Mouse (Mus musculus) heart, adult 2 months (tissue): ENCODE results near the gene Sgce. TPM values are rescaled to one million over a fixed set of nuclear protein-coding genes. Genes with fewer than 3 reads are reported as not detected.

Experiments
- DNase-seq, 2 experiments: peaks; one replicate each; pipeline ENCODE4 v3.0.0; 2021
- H3K27ac ChIP-seq: fragments of 200-600 bp; 2 replicates; pipeline ENCODE4 v1.8.1; 2022
- H3K27me3 ChIP-seq: fragments of 200-500 bp; 2 replicates; pipeline ENCODE4 v1.6.1; 2012; ENCODE audit warnings: mild to moderate bottlenecking, low read length, inconsistent platforms, mixed read lengths; ENCODE audit not compliant: control insufficient read depth, insufficient read depth
- H3K36me3 ChIP-seq: fragments of 200-500 bp; 2 replicates; pipeline ENCODE4 v1.6.1; 2012; ENCODE audit warnings: low read length, inconsistent platforms; ENCODE audit not compliant: control insufficient read depth, insufficient read depth
- H3K4me1 ChIP-seq: fragments of 200-500 bp; 2 replicates; pipeline ENCODE4 v1.6.1; 2011; ENCODE audit warnings: low read length; ENCODE audit not compliant: control insufficient read depth, insufficient read depth
- H3K4me3 ChIP-seq: fragments of 200-600 bp; 2 replicates; pipeline ENCODE4 v1.8.1; 2022
- H3K79me2 ChIP-seq: fragments of 200-500 bp; replicated peaks from 2 replicates; pipeline ENCODE4 v1.6.1; 2012; ENCODE audit warnings: mild to moderate bottlenecking, inconsistent platforms, low read length, moderate library complexity, mixed read lengths; ENCODE audit not compliant: control insufficient read depth, insufficient read depth
- H3K9ac ChIP-seq: fragments of 200-500 bp; 2 replicates; pipeline ENCODE4 v1.6.1; 2012; ENCODE audit warnings: low read depth, mild to moderate bottlenecking, control low read depth, inconsistent platforms, low read length, mixed read lengths
- CTCF ChIP-seq: fragments of 200-600 bp; IDR thresholded peaks from 2 replicates; pipeline ENCODE4 v1.8.1; 2022; ENCODE audit warnings: antibody characterized with exemption, mild to moderate bottlenecking, moderate library complexity
- EP300 ChIP-seq: fragments of 200-500 bp; IDR thresholded peaks from 2 replicates; pipeline ENCODE4 v1.6.1; 2011; ENCODE audit warnings: low read depth, low read length, control low read depth; ENCODE audit not compliant: insufficient read depth
- POLR2A ChIP-seq: fragments of 200-500 bp; IDR thresholded peaks from 2 replicates; pipeline ENCODE4 v1.6.1; 2011; ENCODE audit warnings: mild to moderate bottlenecking, low read depth, low read length, control low read depth; ENCODE audit not compliant: insufficient read depth
- WGBS: fragments of 180-500 bp; shearing (Covaris S2); methylation state at CpG from one replicate; pipeline ENCODE4 v1.1.7; 2018; 5-methylcytosine and 5-hydroxymethylcytosine counted together
- intact Hi-C: fragments of 180-260 bp; cut with DNase I; formaldehyde crosslinking; loops from one replicate; pipeline ENCODE4 v1.15.1; 2025
- polyA plus RNA-seq: library from polyadenylated mRNA; depleted of rRNA; stranded (reverse); fragments of >200 nt; gene quantifications from 2 replicates; pipeline ENCODE4 v1.2.3, GENCODE M21; 2012
- total RNA-seq, 2 experiments: library from RNA; stranded (reverse); gene quantifications; 2 replicates each; pipeline ENCODE4 v1.2.3; 2021

Gene Sgce
- total and polyA plus RNA-seq, 3 experiments = 12.5 to 19.5 (median 19.4) TPM

DNA sequence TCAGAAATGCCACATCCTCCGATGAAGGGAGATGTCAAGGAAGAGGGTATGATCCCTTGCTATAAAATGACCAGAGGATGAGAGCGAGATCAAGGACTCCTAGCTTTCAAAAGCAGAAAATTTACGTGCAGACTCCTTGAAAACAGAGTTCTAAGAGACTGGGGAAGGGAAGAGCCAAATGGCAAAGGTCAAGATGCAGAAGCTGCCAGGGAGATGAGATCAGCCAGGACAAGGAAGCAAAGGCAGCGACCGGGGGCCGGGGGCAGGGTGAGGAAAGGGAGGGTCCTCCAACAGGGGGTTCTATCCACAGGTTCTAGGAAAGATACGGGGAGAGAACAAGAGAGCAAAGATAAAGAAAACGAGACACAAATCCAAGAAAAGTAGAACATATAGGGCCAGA lies 15.3 kb downstream of the Sgce start:
- WGBS = 45% methylated on average over 8 of the region's 8 CpGs
- H3K27ac ChIP-seq = no peak overlapping the region
- intact Hi-C loops = no loop called here
- TF ChIP-seq POLR2A = no peak
- no peak for TF ChIP-seq EP300
- TF ChIP-seq CTCF = no peak
- H3K79me2 ChIP-seq = no peaks in the 10 kb centered on the region
- no peaks in the 10 kb centered on the region for H3K27me3 ChIP-seq
- no peak overlapping the region for H3K4me3 ChIP-seq
- no peak overlapping the region for H3K9ac ChIP-seq
- no peak for DNase-seq
- H3K36me3 ChIP-seq = no peaks in the 10 kb centered on the region
- no peaks in the 10 kb centered on the region for H3K4me1 ChIP-seq

DNA sequence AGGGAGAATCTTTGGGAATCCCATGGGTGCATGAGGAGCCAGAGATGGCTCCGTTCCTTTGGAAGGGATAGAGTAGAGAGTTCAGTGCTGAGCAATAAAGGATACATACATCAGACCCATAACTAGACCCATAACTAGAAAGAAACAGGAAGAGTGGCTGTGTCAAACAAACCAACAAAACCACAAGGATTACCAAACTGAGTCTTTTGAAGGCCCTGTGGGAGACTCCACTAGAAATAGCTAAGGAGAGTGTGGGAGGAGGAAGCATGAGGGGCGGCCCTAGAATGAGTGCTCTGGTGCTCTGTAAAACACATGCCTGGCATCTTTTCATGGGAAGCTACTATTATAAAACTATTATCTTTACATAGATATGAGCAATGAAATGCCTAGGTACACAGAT lies 18.7 kb downstream of the Sgce start:
- Histone ChIP-seq H3K27me3 (no peaks in the 10 kb centered on the region), H3K9ac (no peak overlapping the region), H3K4me3 (no peak overlapping the region), H3K79me2 (no peaks in the 10 kb centered on the region), H3K27ac (no peak overlapping the region), H3K36me3 (no peaks in the 10 kb centered on the region), H3K4me1 (no peaks in the 10 kb centered on the region)
- TF ChIP-seq EP300 = no peak
- intact Hi-C loops = no loop called here
- DNase-seq = no peak
- WGBS = 88% methylated on average over 2 of the region's 2 CpGs

DNA sequence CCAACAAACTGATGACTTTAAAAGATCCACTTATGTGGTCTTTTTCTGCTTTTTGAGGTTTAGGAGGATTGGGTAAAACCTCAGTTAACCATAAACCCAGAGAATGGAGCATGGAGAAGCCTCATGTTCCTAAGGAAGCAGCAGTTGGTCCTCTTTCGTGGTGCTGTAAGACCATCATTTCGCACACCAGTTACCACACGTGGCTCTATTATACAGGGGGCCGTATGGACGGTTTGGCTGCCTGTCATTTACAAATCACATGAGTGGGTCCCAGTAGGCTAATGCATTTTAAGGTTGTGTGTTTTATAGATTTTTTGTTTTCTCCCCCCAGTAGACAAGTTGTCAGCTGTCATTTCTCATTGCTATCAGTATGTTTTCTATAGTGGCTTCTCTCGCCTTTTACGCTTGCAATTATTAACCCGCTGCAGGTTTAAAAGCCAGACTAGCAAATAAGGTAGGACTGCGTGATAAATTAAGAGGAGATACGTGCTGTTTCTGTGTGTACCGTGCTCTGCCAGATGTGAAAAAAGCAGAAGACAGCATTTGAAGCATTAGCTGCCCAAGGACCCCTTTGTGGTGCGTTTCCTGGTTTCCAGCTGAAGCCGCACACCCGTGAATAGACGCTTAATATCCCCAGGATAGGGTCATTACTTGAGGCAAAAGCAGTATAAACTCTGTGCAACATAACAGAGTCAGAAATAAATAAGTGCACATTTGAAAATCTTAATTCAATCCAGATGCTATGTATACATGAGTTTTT lies 22.8 kb downstream of the Sgce start:
- Histone ChIP-seq H3K4me3 (no peak overlapping the region), H3K4me1 (no peaks in the 10 kb centered on the region), H3K36me3 (no peaks in the 10 kb centered on the region), H3K27me3 (no peaks in the 10 kb centered on the region), H3K9ac (no peak overlapping the region), H3K79me2 (no peaks in the 10 kb centered on the region), H3K27ac (no peak overlapping the region)
- intact Hi-C loops = no loop called here
- WGBS = 92% methylated on average over 15 of the region's 15 CpGs
- DNase-seq = no peak
- TF ChIP-seq EP300 = no peak
- no peak for TF ChIP-seq POLR2A
- no peak for TF ChIP-seq CTCF

DNA sequence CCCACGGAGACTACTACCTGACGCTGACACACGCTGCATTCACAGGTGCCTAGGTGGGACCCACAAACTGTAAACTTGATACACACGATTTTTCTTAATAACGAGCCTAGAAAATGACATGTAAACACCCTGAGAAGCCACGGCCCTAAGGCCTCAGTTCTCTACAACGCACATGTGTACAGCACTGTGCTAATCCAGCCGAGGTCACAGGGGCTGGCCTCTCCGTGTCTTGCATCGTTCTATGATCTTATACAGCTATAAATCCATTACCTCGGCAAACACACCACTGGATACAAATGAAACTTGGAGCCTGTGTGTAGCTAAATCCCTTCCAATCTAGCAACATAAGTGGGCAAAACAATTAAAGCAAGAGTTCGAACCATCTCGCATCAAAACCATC lies 24.3 kb downstream of the Sgce start:
- Histone ChIP-seq H3K4me3 (no peak overlapping the region), H3K27ac (no peak overlapping the region), H3K79me2 (no peaks in the 10 kb centered on the region), H3K27me3 (no peaks in the 10 kb centered on the region), H3K9ac (no peak overlapping the region), H3K4me1 (no peaks in the 10 kb centered on the region), H3K36me3 (no peaks in the 10 kb centered on the region)
- 88% methylated on average over 13 of the region's 13 CpGs for WGBS
- intact Hi-C loops = no loop called here
- no peak for DNase-seq
- no peak for TF ChIP-seq POLR2A
- no peak for TF ChIP-seq EP300
- no peak for TF ChIP-seq CTCF

DNA sequence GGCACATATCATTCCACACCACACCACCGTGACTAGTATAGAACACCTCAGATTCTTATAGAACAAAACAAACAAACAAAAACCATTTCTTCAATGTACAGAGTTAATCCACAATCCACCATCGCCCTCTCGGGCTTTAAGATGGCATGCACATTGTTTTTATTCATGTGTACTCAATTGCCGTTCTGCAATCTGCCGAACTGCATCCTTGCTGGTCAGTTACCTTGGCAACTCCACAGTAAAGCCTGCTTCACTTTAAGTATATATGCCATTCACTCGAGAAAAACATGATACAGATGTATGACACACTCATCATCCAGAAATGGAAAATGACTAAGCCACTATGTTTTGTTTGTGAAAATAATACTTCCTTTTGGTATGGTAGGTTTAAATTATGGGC lies 24.9 kb downstream of the Sgce start:
- Histone ChIP-seq H3K4me1 (no peaks in the 10 kb centered on the region), H3K4me3 (no peak overlapping the region), H3K27ac (no peak overlapping the region), H3K79me2 (no peaks in the 10 kb centered on the region), H3K9ac (no peak overlapping the region), H3K36me3 (no peaks in the 10 kb centered on the region), H3K27me3 (no peaks in the 10 kb centered on the region)
- TF ChIP-seq POLR2A (no peak), CTCF (no peak), EP300 (no peak)
- intact Hi-C loops = no loop called here
- no peak for DNase-seq
- WGBS = 58% methylated on average over 6 of the region's 6 CpGs

DNA sequence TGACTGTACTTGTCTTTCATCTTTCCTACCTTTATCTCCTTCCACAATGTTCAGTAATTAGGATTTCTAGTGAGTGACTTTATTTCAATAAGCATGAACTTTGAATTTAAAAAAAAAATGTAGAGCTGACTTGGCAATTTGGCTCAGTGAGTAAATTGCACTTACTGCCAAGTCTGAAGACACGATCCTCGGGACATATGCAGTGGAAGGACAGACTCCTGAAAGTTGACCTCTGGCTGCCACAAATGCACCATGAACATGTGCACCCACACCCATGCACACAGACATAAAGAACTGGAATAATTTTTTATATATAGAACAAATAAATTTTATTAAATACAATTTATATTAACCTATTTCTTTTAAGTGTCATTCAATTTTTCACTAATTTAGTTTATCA lies 29.7 kb downstream of the Sgce start:
- DNase-seq = no peak
- Histone ChIP-seq H3K4me1 (no peaks in the 10 kb centered on the region), H3K9ac (no peak overlapping the region), H3K79me2 (no peaks in the 10 kb centered on the region), H3K27ac (no peak overlapping the region), H3K27me3 (no peaks in the 10 kb centered on the region), H3K36me3 (no peaks in the 10 kb centered on the region), H3K4me3 (no peak overlapping the region)
- 63% methylated on average over 2 of the region's 2 CpGs for WGBS
- intact Hi-C loops = no loop called here
- TF ChIP-seq POLR2A = no peak
